Mouse (Mus musculus): Measurements from ENCODE around the gene Prkag2. TPM values are rescaled to one million over a fixed set of nuclear protein-coding genes. Genes with fewer than 3 reads are reported as not detected.

The Prkag2 gene
- polyA plus RNA-seq, 2 experiments, result 3.1 to 4.0 TPM

DNA sequence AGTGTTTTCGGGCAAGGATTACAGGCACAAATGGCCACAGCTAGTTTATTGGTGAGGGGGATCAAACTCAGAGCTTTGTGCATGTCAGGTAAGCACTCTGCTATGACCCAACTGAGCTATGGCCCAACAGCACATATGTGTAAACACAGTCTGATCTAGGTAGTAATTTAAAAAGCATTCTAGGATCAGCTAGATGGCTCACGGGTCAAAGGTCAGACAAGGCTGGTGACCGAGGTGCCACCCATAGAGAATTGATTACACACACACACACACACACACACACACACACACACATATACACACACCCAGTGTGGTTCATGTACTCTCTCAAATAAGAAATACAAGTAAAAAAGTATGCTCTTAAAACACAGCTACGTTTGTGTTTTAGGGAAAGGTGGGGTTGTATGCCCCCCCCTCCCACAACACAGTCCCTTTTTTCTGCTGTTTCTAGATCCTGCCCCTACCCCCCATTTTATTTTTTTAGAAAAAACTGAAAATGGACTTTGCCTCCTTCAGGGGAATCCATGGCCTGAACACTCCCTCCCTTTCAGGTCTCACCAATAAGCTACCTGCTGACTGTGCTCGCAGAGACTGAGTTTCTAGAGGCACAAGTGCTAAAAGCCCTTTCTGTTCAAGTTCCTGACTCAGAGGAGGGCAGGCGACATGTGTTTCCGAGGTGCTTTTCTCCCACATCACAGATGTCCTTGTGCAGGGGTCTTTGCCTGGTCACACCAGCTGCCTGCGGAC lies 169.4 kb downstream of the Prkag2 start:
- DNase-seq (ENCODE audit: low read depth in 3 of 3, low spot score in 3 of 3), result no peak

DNA sequence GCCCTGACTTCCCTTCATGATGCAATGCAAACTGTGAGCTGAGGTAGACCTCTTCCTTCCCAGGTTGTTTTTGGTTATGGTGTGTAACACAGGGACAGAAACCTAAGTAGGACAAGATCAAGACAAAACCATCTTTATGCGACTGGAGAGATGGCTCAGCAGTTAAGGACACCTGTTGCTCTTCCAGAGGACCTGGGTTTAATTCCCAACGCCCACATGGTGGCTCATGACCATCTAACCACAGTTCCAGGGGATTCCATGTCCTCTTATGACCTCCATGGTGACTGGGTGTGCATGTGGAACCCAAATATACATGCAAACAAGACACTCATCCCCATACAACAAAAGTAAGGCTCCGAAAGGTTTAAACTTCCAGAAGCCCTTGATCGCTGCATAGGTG lies 171.6 kb downstream of the Prkag2 start:
- TF ChIP-seq CTCF (IDR thresholded peaks at IDR 0.05; ENCODE audit: low read depth) (no peak), EP300 (IDR thresholded peaks at IDR 0.05; ENCODE audit: low read depth) (no peak)
- no peak overlapping the region for H3K4me3 ChIP-seq (ENCODE audit: insufficient read depth in 1 of 2, low read depth in 2 of 2, low read length in 2 of 2)
- no peaks in the 10 kb centered on the region for H3K36me3 ChIP-seq (replicated peaks; ENCODE audit: control insufficient read depth, insufficient read depth, low read depth)
- no peak overlapping the region for H3K4me2 ChIP-seq (ENCODE audit: low read depth)
- no peak overlapping the region for H3K27ac ChIP-seq
- no peaks in the 10 kb centered on the region for H3K9me3 ChIP-seq (ENCODE audit: control insufficient read depth, low read length)
- WGBS (ENCODE audit: insufficient replicate concordance), result 70% methylated on average over 4 of the region's 4 CpGs
- DNase-seq (ENCODE audit: low read depth in 3 of 3, low spot score in 3 of 3), result no peak
- H3K27me3 ChIP-seq (ENCODE audit: control insufficient read depth, insufficient read depth, low read length), result no peaks in the 10 kb centered on the region
- H3K4me1 ChIP-seq (replicated peaks; ENCODE audit: control insufficient read depth in 2 of 2, insufficient read depth in 2 of 2, low read length in 1 of 2), result peaks cover 14 to 29% of the 10 kb centered on the region in 2 experiments
- ATAC-seq (ENCODE audit: insufficient read depth), result no peak
- no peak overlapping the region for H3K9ac ChIP-seq (replicated peaks)

More for the DNA sequence above, 169.4 kb downstream of the Prkag2 start:
- TF ChIP-seq CTCF (IDR thresholded peaks at IDR 0.05; ENCODE audit: low read depth) (no peak), EP300 (IDR thresholded peaks at IDR 0.05; ENCODE audit: low read depth) (no peak)
- Histone ChIP-seq H3K9me3 (ENCODE audit: control insufficient read depth, low read length) (no peaks in the 10 kb centered on the region), H3K4me3 (ENCODE audit: insufficient read depth in 1 of 2, low read depth in 2 of 2, low read length in 2 of 2) (no peak overlapping the region), H3K36me3 (replicated peaks; ENCODE audit: control insufficient read depth, insufficient read depth, low read depth) (no peaks in the 10 kb centered on the region), H3K4me1 (replicated peaks; ENCODE audit: control insufficient read depth in 2 of 2, insufficient read depth in 2 of 2, low read length in 1 of 2) (peaks cover 14 to 29% of the 10 kb centered on the region in 2 experiments), H3K27ac (no peak overlapping the region), H3K4me2 (ENCODE audit: low read depth) (no peak overlapping the region), H3K9ac (replicated peaks) (no peak overlapping the region), H3K27me3 (ENCODE audit: control insufficient read depth, insufficient read depth, low read length) (no peaks in the 10 kb centered on the region)
- WGBS (ENCODE audit: insufficient replicate concordance), result 70% methylated on average over 8 of the region's 8 CpGs
- ATAC-seq (ENCODE audit: insufficient read depth), result no peak

DNA sequence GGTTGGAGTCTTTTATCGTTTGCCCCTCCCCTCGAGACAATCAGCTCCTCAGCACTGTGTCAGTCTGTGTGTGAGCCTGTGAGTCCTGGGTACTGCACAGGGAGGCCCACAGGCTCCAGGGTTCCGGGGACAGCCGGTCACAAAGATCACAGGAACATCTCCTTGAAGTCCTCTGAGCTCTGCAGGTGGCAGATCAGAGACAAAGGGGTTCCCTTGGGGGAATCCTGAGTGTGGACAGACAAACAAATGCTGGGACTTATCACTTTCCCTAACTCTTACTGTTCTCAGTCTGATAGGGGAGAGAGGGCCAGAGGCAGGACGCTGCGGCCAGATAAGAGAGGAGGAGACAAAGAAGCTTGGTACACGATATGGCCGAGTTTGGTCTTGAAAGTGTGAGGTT lies 172.7 kb downstream of the Prkag2 start:
- Histone ChIP-seq H3K27ac (peak overlapping the region; percentile 16; the same call in 1 of the 2 replicates), H3K4me1 (replicated peaks; ENCODE audit: control insufficient read depth in 2 of 2, insufficient read depth in 2 of 2, low read length in 1 of 2) (peaks cover 14 to 29% of the 10 kb centered on the region in 2 experiments), H3K36me3 (replicated peaks; ENCODE audit: control insufficient read depth, insufficient read depth, low read depth) (no peaks in the 10 kb centered on the region), H3K9me3 (ENCODE audit: control insufficient read depth, low read length) (no peaks in the 10 kb centered on the region), H3K9ac (replicated peaks) (peak overlapping the region; percentile 15; the same call in 1 of the 2 replicates), H3K4me3 (ENCODE audit: insufficient read depth in 1 of 2, low read depth in 2 of 2, low read length in 2 of 2) (no peak overlapping the region), H3K27me3 (ENCODE audit: control insufficient read depth, insufficient read depth, low read length) (no peaks in the 10 kb centered on the region), H3K4me2 (ENCODE audit: low read depth) (peak overlapping the region; percentile 49)
- TF ChIP-seq EP300 (IDR thresholded peaks at IDR 0.05; ENCODE audit: low read depth) (peak; percentile 87), CTCF (IDR thresholded peaks at IDR 0.05; ENCODE audit: low read depth) (no peak)
- ATAC-seq (ENCODE audit: insufficient read depth) (peak; percentile 94), DNase-seq (ENCODE audit: low read depth in 3 of 3, low spot score in 3 of 3) (peak; percentile 51 to 63 (median 54))
- whole genome bisulfite sequencing (ENCODE audit: insufficient replicate concordance), result 6% methylated on average over 8 of the region's 8 CpGs

DNA sequence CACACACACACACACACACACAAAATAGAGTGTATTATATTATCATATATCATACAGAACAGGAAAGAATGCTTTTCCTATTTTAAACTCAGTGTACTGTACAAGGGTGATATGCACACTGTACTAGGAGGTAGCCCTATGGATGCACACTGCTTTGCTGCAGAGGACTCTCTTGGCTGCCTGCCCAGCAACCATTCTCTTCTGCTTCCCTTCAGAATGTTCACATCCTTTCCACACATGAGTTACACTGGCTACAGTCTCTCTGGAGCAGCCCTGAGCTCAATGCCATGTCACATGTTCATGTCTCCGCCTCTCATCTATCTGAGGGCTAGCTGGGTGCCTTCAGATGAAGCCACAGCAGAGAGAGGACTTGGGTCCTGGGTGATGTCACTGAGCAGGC lies 181.3 kb downstream of the Prkag2 start:
- H3K27me3 ChIP-seq (ENCODE audit: control insufficient read depth, insufficient read depth, low read length), result no peaks in the 10 kb centered on the region
- no peaks in the 10 kb centered on the region for H3K9me3 ChIP-seq (ENCODE audit: control insufficient read depth, low read length)
- H3K4me1 ChIP-seq (replicated peaks; ENCODE audit: control insufficient read depth in 2 of 2, insufficient read depth in 2 of 2, low read length in 1 of 2), result peaks cover 0 to 7% of the 10 kb centered on the region in 2 experiments; a peak in 1 of 4 replicates
- ATAC-seq (ENCODE audit: insufficient read depth) (no peak), DNase-seq (ENCODE audit: low read depth in 3 of 3, low spot score in 3 of 3) (no peak)
- no peaks in the 10 kb centered on the region for H3K36me3 ChIP-seq (replicated peaks; ENCODE audit: control insufficient read depth, insufficient read depth, low read depth)
- TF ChIP-seq CTCF (IDR thresholded peaks at IDR 0.05; ENCODE audit: low read depth) (no peak), EP300 (IDR thresholded peaks at IDR 0.05; ENCODE audit: low read depth) (no peak)
- WGBS (ENCODE audit: insufficient replicate concordance), result 56% methylated on average over 1 of the region's 1 CpGs
- H3K9ac ChIP-seq (replicated peaks), result no peak overlapping the region
- no peak overlapping the region for H3K4me2 ChIP-seq (ENCODE audit: low read depth)
- H3K27ac ChIP-seq, result no peak overlapping the region
- H3K4me3 ChIP-seq (ENCODE audit: insufficient read depth in 1 of 2, low read depth in 2 of 2, low read length in 2 of 2), result no peak overlapping the region

DNA sequence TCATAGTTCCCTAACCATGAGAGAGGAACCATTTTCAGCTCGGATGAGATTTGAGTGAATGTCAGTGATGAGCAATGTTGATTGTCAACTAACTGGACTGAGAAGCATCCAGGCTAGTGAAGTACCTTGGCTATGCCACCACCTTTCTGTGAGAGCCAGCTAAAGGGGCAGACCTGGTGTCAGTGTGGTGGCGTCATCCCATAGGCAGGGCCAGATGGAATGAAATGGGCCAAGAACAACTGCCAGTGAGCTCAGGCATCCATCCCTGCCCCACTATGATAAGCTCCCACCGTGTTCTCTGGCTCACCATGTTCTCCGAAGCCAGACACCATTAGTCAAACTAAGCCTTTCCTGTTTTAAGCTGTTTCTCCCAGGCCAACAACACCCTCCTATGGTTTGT lies 183.9 kb downstream of the Prkag2 start:
- no peak for DNase-seq (ENCODE audit: low read depth in 3 of 3, low spot score in 3 of 3)
- TF ChIP-seq CTCF (IDR thresholded peaks at IDR 0.05; ENCODE audit: low read depth) (no peak), EP300 (IDR thresholded peaks at IDR 0.05; ENCODE audit: low read depth) (no peak)
- 47% methylated on average over 4 of the region's 4 CpGs for WGBS (ENCODE audit: insufficient replicate concordance)
- no peak for ATAC-seq (ENCODE audit: insufficient read depth)
- Histone ChIP-seq H3K4me2 (ENCODE audit: low read depth) (no peak overlapping the region), H3K36me3 (replicated peaks; ENCODE audit: control insufficient read depth, insufficient read depth, low read depth) (no peaks in the 10 kb centered on the region), H3K4me1 (replicated peaks; ENCODE audit: control insufficient read depth in 2 of 2, insufficient read depth in 2 of 2, low read length in 1 of 2) (peaks cover 0 to 7% of the 10 kb centered on the region in 2 experiments; a peak in 1 of 4 replicates), H3K4me3 (ENCODE audit: insufficient read depth in 1 of 2, low read depth in 2 of 2, low read length in 2 of 2) (no peak overlapping the region), H3K9ac (replicated peaks) (no peak overlapping the region), H3K9me3 (ENCODE audit: control insufficient read depth, low read length) (no peaks in the 10 kb centered on the region), H3K27me3 (ENCODE audit: control insufficient read depth, insufficient read depth, low read length) (no peaks in the 10 kb centered on the region), H3K27ac (no peak overlapping the region)
